Mouse (Mus musculus): ENCODE results near the gene Arid4b. TPM values are rescaled to one million over a fixed set of nuclear protein-coding genes. Genes with fewer than 3 reads are reported as not detected.
"Not testable (repeated sequence)": the region's sequence is repeated elsewhere in the genome, so short reads cannot be mapped to it uniquely, and the experiment has no call there.

Arid4b gene
- total RNA-seq (2021), result 10 to 100 TPM; 26.7 to 31.9 TPM

- peak; percentile 96 for DNase-seq
Observed at GRCm38 (mm10) chr13:14063013-14063941, at the start of gene Arid4b, which contains the start of gene Ggps1. Gene Arid4b, plus strand, starts transcription at chr13:14063232. Gene Ggps1, minus strand, starts transcription at chr13:14063488.

DNA sequence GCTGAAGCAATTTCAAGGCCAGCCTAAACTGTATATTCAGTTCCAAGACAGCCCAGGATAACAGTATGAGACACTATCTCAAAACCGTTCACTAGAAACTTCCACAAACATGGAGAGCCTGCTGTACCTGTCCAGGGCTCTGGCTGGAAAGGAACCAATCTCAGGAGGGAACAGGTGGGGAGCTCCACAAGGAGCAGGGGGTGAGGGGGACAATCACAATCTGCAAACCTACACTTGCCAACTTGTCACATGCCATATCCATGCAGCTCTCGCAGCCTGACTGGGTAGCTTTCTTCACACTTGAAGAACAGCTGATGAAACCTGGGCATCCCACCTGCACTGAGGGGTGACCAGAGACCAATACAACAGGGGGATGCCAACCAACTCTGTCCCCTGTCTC is 49.0 kb upstream of the Arid4b start:
- no peak for DNase-seq

GRCm38 (mm10) chr13:14014540-14014939 is 48.5 kb upstream of the Arid4b start:
- no peak for DNase-seq

DNA sequence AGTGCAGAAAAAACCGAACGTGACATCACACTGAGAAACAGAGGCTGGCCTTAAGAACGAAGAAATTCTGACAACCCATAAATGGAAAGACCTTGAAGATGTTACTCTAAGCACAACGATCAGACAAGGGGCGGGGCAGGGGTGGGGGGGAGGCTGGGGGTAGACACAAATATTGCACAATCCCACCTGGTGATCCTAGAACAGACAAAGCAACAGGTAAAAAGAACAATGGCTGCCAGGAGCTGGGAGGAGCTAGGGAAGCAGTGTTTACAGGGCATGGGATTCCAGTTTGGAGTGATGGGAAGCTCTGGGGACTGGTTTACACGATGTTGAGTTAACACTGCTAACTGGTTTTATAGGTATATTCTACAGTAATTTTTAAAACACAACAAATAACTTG is 47.4 kb upstream of the Arid4b start:
- no peak for DNase-seq

- no peak for DNase-seq
Observed at GRCm38 (mm10) chr13:14018283-14018682, 44.7 kb upstream of the Arid4b start.

DNA sequence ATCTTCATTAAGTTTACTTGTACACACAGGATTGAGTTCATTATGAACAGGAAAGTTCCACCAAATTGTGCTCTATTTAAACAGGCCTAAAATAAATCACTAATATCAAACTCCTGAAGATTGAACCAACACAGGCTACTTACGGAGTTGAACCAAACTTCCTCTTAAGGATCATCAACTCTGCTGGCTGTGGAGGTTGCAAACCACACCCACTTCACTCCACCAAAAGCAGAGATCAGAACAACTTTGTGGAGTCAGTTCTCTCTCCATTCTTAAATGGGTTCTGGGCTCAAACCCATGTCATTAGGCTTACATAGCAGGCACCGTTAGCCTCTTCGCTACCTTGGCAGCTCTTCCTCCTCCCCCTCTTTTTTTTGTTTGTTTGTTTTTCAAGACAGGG is 44.2 kb upstream of the Arid4b start:
- DNase-seq, result no peak

DNA sequence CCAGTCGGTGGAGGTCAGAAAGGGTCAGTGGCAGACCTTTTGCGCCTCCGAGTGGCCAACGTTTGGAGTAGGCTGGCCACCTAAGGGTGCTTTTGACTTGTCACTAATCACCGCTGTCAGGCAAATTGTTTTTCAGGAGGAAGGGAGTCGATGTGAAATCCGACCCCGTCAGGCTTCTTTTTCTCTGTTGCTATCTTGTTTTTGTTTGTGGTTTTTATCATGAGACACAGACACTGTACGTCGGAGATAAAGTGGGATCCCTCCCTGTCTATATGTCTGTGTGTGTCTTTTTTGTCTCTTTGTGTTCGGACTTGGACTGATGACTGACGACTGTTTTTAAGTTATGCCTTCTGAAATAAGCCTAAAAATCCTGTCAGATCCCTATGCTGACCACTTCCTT is 41.6 kb upstream of the Arid4b start:
- not testable (repeated sequence) for DNase-seq

DNA sequence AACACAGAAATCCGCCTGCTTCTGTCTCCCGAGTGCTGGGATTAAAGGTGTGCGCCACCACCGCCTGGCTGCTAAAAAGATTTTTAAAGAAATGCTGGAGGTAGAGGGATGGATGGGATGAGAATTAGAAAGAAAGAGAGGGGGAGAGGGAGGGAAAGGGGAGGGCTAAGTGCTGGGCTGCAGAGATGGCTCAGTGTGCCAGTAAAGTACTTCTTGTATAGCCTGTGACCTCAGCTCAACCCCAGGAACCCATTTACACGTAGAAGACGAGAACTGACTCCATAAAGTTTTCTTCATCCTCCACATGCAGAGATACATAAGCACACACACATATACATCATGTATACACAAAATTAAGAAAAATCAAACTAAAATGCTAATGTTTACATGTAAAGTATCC is 37.5 kb upstream of the Arid4b start:
- DNase-seq, result no peak

GRCm38 (mm10) chr13:14026154-14026820 is 36.7 kb upstream of the Arid4b start:
- DNase-seq, result no peak

DNA sequence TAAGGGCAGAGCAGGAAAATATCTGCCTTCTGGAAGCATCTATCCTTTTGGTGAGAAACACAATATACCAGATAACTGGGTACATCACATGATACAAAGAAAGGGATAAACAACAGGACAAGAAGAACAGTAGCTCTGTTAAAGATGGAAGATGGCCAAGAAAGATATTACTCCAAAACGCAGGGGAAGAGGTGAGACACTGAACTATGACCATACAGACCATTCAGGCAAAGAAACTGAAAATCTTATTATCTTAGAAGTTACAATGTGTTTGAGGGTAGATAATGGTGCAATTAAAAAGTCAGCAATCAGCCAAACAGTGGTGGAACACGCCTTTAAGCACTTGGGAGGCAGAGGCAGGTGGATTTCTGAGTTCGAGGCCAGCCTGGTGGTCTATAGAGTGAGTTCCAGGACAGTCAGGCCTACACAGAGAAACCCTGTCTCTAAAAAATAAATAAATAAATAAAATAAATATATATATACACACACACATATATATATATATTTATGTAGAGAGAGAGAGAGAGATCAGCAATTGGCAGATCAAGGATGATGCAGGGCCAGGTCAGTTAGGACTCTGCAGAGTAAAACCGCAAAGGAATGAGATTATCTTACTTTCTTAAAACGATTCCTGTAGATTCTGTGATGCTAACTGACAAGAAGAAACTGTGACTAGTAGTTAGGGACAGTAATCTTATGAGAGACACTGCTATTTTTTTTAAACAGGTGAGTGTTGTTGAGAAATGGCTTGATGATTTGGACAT is 29.5 kb upstream of the Arid4b start:
- DNase-seq, result no peak

DNA sequence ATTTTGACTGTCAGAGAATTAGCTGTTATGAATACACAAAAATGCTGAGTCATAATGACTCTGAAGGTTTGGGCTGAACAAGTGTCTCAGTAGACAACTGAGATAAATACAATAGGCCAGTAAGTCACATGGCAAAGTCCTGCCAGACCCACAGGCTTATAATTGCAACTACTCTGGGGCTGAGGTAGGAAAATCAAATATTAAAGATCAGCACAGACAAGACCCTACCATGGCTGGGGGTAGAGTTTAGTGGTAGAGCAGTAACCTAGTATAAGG is 29.0 kb upstream of the Arid4b start:
- no peak for DNase-seq

- DNase-seq, result not testable (repeated sequence)
Observed at GRCm38 (mm10) chr13:14035352-14035751, 27.7 kb upstream of the Arid4b start.

- no peak for DNase-seq
Observed at GRCm38 (mm10) chr13:14035875-14036630, 27.0 kb upstream of the Arid4b start.

- DNase-seq, result no peak
Observed at GRCm38 (mm10) chr13:14038911-14039291, 24.1 kb upstream of the Arid4b start.

DNA sequence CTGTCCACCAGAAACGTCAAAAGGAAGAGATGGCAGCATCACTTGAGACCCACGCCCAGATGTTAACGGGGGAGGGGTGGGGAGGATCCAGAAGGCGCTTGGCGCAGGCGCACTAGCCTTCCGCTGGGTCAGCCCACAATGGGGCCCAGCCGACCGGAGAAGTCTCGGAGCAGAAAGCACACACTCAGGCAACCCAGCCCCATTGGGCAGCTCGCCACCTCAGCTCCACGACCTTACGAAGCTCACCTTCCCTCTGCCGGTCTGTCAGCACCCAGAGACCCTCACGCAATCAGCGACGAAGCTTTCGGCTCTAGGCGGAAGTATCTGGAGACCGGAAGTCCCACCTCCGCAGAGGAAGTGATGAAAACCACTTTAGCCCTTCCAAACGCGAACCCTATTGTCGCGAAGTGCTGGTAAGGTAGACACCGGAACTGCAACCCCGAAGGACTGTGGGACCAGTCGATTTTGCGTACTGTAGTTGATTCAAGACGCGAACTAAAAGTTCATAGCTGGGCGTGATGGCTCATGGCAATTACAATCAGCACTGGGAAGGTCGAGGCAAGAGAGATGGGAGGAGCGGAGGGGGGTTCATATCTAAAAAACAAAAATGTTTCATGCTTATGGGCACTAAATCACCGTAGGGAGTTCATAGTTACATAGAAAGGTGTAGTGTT is 23.6 kb upstream of the Arid4b start, which contains the start of gene Tbce:
TSS of gene Tbce (minus strand) at position 347 of the 674 bp plus-strand sequence.
- peak; percentile 92 for DNase-seq

- DNase-seq, result no peak
Observed at GRCm38 (mm10) chr13:14040186-14040585, 22.8 kb upstream of the Arid4b start.

DNA sequence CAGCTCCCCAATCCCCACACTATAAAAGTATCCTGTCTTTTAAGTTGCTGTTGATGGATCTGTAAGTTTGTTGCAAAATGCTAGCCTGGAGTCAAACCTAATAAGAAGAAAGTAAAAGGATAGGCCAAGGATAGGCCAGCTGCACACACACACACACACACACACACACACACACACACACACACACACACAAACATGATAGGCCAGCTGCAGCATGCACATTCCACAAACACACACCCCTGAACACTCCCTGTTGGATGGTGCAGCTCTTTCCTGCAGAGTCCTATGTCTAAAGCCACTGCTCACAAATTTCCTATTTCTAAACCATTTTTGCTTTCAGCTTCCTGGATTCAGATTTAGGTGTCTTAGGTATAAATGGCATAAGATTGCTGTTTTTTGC is 19.2 kb upstream of the Arid4b start:
- DNase-seq, result no peak

DNA sequence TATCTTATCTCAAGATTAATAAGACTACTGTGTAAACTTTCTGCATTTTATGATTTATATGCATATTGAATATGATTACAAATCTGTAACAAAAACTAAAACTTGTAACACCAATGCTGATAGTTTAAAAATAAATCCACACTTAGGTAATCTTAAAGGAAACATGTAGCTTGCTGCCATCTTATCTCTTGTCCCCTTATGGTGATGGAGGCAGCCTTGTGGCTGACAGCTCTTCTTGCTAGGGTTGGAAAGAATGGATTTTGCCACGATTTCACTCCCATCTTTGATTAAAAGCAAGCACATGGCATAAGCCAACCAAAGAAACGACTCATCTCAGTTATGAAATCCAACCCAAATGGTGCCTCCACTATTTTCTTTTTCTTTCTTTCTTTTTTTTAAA is 18.5 kb upstream of the Arid4b start:
- DNase-seq, result no peak

DNA sequence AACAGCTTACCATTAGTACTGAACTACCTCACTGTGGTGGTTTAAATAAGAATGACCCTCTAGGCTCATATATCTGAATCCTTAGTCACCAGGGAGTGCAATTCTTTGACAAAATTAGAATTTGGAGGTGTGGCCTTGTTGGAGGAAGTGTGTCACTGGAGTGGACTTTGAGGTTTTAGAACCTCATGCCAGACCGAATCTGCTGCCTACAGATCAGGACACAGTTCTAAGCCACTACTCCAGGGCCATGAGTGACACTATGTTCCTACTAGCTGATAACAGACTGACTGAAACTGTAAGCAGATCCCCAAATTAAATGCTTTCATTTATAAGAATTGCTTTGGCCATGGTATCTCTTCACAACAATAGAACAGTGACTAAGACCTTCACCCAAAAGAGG is 13.2 kb upstream of the Arid4b start:
- DNase-seq, result no peak

- no peak for DNase-seq
Observed at GRCm38 (mm10) chr13:14056801-14057200, 6.2 kb upstream of the Arid4b start.

- DNase-seq, result no peak
Observed at GRCm38 (mm10) chr13:14059582-14059981, 3.5 kb upstream of the Arid4b start.
